Mouse (Mus musculus) cerebellum, adult 9-10 months (tissue): ENCODE data around the gene Ogdh.
"Not testable (repeated sequence)": the region's sequence is repeated elsewhere in the genome, so short reads cannot be mapped to it uniquely, and the experiment has no call there.

Source experiments
- DNase-seq: peaks from one replicate; pipeline ENCODE4 v3.0.0; 2022

Ogdh gene

GRCm38 (mm10) chr11:6291401-6292115 lies at the start of gene Ogdh:
Gene Ogdh, plus strand, starts transcription at chr11:6291633.
- DNase-seq = peak; percentile 99

- DNase-seq = no peak
Observed at GRCm38 (mm10) chr11:6244707-6245106, 46.7 kb upstream of the Ogdh start.

- DNase-seq = no peak
Observed at GRCm38 (mm10) chr11:6252248-6252647, 39.2 kb upstream of the Ogdh start.

- DNase-seq = no peak
Observed at GRCm38 (mm10) chr11:6252824-6253223, 38.6 kb upstream of the Ogdh start.

GRCm38 (mm10) chr11:6254602-6255001 lies 36.8 kb upstream of the Ogdh start:
- not testable (repeated sequence) for DNase-seq

GRCm38 (mm10) chr11:6256490-6257072 lies 34.9 kb upstream of the Ogdh start:
- no peak for DNase-seq

- no peak for DNase-seq
Observed at GRCm38 (mm10) chr11:6259413-6259812, 32.0 kb upstream of the Ogdh start.

GRCm38 (mm10) chr11:6261434-6262082 lies 29.9 kb upstream of the Ogdh start:
- DNase-seq = peak; percentile 73

- DNase-seq = no peak
Observed at GRCm38 (mm10) chr11:6266621-6267020, 24.8 kb upstream of the Ogdh start.

- peak; percentile 97 for DNase-seq
Observed at GRCm38 (mm10) chr11:6267320-6268254, 23.8 kb upstream of the Ogdh start, which contains the start of gene Ddx56. Gene Ddx56, minus strand, starts transcription at chr11:6267772.

GRCm38 (mm10) chr11:6273607-6274006 lies 17.8 kb upstream of the Ogdh start:
- DNase-seq = no peak

GRCm38 (mm10) chr11:6274387-6275093 lies 16.9 kb upstream of the Ogdh start, which contains the start of gene Tmed4:
Gene Tmed4, minus strand, starts transcription at chr11:6274870.
- DNase-seq = peak; percentile 99

GRCm38 (mm10) chr11:6275094-6275484 lies 16.3 kb upstream of the Ogdh start:
- no peak for DNase-seq

- no peak for DNase-seq
Observed at GRCm38 (mm10) chr11:6276466-6276865, 15.0 kb upstream of the Ogdh start.

GRCm38 (mm10) chr11:6282940-6283339 lies 8.5 kb upstream of the Ogdh start:
- no peak for DNase-seq

- DNase-seq = peak; percentile 47
Observed at GRCm38 (mm10) chr11:6290138-6290537, 1.3 kb upstream of the Ogdh start.

GRCm38 (mm10) chr11:6290883-6291282 lies 550 bp upstream of the Ogdh start:
- DNase-seq = no peak

- DNase-seq = peak; percentile 91
Observed at GRCm38 (mm10) chr11:6292116-6292987, 919 bp downstream of the Ogdh start.

GRCm38 (mm10) chr11:6292988-6293349 lies 1.5 kb downstream of the Ogdh start:
- DNase-seq = no peak

GRCm38 (mm10) chr11:6293601-6294000 lies 2.2 kb downstream of the Ogdh start:
- no peak for DNase-seq

GRCm38 (mm10) chr11:6294632-6295031 lies 3.2 kb downstream of the Ogdh start:
- no peak for DNase-seq
